Mouse (Mus musculus) forebrain, embryonic 11.5 days (tissue): ENCODE measurements around the gene Shc1. TPM values are rescaled to one million over a fixed set of nuclear protein-coding genes. Genes with fewer than 3 reads are reported as not detected.

ENCODE experiments used
- ATAC-seq: fragments of 200-750 bp; cut with Nextera tagmentation; replicated peaks from 2 replicates; pipeline ENCODE4 v1.8.0; 2017; ENCODE audit warnings: moderate TSS enrichment; ENCODE audit not compliant: low FRiP score
- DNase-seq: peaks from one replicate; pipeline ENCODE4 v3.0.0-alpha.2; 2017; ENCODE audit warnings: low spot score
- H3K27ac ChIP-seq: fragments of 300-500 bp; sonication (generic); 2 replicates; pipeline ENCODE4 v1.5.1; 2014; ENCODE audit warnings: low read depth, low read length
- H3K27me3 ChIP-seq: fragments of 300-500 bp; sonication (generic); 2 replicates; pipeline ENCODE4 v1.6.1; 2014; ENCODE audit warnings: mild to moderate bottlenecking, low read length, mixed read lengths; ENCODE audit not compliant: control insufficient read depth, insufficient read depth
- H3K36me3 ChIP-seq: fragments of 300-500 bp; sonication (generic); 2 replicates; pipeline ENCODE4 v1.6.1; 2014; ENCODE audit warnings: mild to moderate bottlenecking, low read length, moderate library complexity, mixed read lengths; ENCODE audit not compliant: control insufficient read depth, insufficient read depth
- H3K4me1 ChIP-seq: fragments of 300-500 bp; sonication (generic); replicated peaks from 2 replicates; pipeline ENCODE4 v1.6.1; 2014; ENCODE audit warnings: low read length, mixed read lengths; ENCODE audit not compliant: control insufficient read depth, insufficient read depth
- H3K4me2 ChIP-seq: fragments of 300-500 bp; sonication (generic); 2 replicates; pipeline ENCODE4 v1.6.1; 2014; ENCODE audit warnings: low read depth, mild to moderate bottlenecking, low read length, moderate library complexity, mixed read lengths; ENCODE audit not compliant: severe bottlenecking
- H3K4me3 ChIP-seq: fragments of 300-500 bp; sonication (generic); 2 replicates; pipeline ENCODE4 v1.5.1; 2014; ENCODE audit warnings: low read depth, low read length
- H3K9ac ChIP-seq: fragments of 300-500 bp; sonication (generic); 2 replicates; pipeline ENCODE4 v1.6.1; 2014; ENCODE audit warnings: low read length
- H3K9me3 ChIP-seq: fragments of 300-500 bp; sonication (generic); 2 replicates; pipeline ENCODE4 v1.6.1; 2016; ENCODE audit warnings: low read length, mixed read lengths; ENCODE audit not compliant: control insufficient read depth
- WGBS: fragments of 180-500 bp; shearing (Covaris S2); extraction: QIAGEN DNeasy Blood & Tissue Kit; methylation state at CpG from one replicate; pipeline ENCODE4 v1.1.7; 2014; 5-methylcytosine and 5-hydroxymethylcytosine counted together
- polyA plus RNA-seq: library from polyadenylated mRNA; unstranded; fragments of >200 nt; fragmentation: Nextera tagmentation; extraction: Ambion mirVana; gene quantifications from 2 replicates; pipeline ENCODE4 v1.2.1, GENCODE M21; 2014

Shc1 gene
- polyA plus RNA-seq, 1 experiment from 2014 or later, result 31.6 TPM

DNA sequence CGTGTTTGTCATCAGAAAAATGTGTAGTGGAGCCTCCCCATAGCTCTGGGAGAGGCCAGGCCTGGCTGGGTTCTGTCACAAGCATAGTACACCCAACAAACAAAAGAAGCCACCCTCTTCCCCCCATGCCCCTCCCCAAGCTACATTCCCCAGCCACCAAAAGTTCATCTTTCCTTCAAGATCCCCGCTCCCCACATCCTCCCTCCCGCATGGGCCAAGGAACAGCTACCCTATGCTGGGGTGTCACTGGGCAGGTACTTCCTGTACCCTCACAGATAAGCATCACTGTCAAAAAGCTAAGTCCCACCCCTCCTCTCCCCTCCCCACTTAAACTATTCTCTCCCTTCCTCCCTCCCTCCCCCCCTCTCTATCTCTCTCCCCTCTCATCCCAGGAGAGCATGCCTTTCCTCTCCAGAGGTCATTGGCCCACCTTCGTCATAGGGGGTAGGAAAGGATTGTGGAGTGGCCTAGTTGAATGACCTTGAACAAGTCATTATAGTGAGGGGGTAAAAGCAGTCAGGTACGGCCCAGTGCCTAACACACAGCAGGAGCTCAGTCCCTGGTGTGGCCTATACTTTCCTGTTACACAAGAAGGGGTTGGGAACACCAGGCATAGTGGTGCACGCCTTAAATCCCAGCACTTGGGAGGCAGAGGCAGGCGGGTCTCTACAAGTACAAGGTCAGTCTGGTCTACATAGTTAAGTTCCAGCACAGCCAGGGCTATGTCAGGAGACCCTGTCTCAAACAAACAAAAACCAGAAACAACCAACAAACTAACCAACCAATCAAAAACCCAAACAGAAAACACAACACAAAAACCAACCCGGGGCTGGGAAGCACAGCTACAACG, 36.0 kb upstream of the Shc1 start:
- DNase-seq, result no peak
- no peak overlapping the region for H3K4me3 ChIP-seq
- 90% methylated on average over 9 of the region's 9 CpGs for WGBS
- no peak overlapping the region for H3K4me2 ChIP-seq
- no peaks in the 10 kb centered on the region for H3K27me3 ChIP-seq
- H3K9ac ChIP-seq, result no peak overlapping the region
- no peaks in the 10 kb centered on the region for H3K9me3 ChIP-seq
- no peaks in the 10 kb centered on the region for H3K36me3 ChIP-seq
- peaks cover 8% of the 10 kb centered on the region for H3K4me1 ChIP-seq
- ATAC-seq, result no peak
- H3K27ac ChIP-seq, result no peak overlapping the region

GRCm38 (mm10) chr3:89382950-89383349, 35.3 kb upstream of the Shc1 start:
- H3K4me2 ChIP-seq, result no peak overlapping the region
- H3K4me3 ChIP-seq, result no peak overlapping the region
- no peaks in the 10 kb centered on the region for H3K9me3 ChIP-seq
- ATAC-seq (no peak), DNase-seq (no peak)
- H3K4me1 ChIP-seq, result peaks cover 8% of the 10 kb centered on the region
- no peaks in the 10 kb centered on the region for H3K36me3 ChIP-seq
- no peak overlapping the region for H3K9ac ChIP-seq
- H3K27ac ChIP-seq, result no peak overlapping the region
- H3K27me3 ChIP-seq, result no peaks in the 10 kb centered on the region
- 77% methylated on average over 5 of the region's 5 CpGs for WGBS

- 84% methylated on average over 5 of the region's 5 CpGs for WGBS
- Histone ChIP-seq H3K27me3 (no peaks in the 10 kb centered on the region), H3K27ac (no peak overlapping the region), H3K4me2 (no peak overlapping the region), H3K4me3 (no peak overlapping the region), H3K9ac (no peak overlapping the region), H3K36me3 (no peaks in the 10 kb centered on the region), H3K4me1 (peaks cover 6% of the 10 kb centered on the region), H3K9me3 (no peaks in the 10 kb centered on the region)
- ATAC-seq, result no peak
- no peak for DNase-seq
These were observed 34.5 kb upstream of the Shc1 start for GRCm38 (mm10) chr3:89383651-89384255.

DNA sequence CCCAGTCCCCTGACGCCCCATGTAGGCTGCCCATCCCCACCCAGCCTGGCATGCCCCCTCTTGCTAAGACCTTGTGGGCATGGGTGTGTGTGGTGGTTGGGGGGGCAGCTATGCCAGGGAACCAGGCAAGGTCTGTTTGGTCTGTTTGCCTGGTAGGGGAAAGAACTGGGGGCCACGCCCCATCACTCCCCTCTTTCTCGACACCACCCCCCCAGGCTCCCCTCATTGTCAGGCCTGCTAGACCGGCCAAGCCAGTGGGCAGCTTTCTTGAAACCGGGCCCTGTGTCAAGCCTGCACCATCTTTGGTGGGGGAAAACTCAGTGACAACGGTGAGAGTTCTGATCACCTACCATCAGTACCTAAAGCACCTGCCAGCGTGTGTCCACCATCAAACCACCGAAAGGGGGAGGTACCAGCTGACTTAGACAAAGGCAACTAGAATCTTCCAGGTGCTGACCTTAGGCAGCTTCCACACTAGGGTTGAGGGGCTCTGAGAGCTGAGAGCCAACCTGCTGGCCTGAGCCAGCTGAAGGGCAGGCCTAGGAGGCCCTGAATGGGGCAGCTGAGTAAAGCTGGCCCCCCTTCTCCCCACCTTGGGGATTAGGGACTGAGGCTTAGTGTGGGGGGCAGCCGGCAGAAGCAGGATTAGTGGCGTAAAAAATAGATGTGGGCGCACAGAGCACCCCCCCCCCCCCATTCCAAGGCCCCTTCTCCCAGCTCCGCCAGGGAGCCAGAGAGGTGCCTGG, 33.7 kb upstream of the Shc1 start:
- H3K9me3 ChIP-seq, result no peaks in the 10 kb centered on the region
- H3K27me3 ChIP-seq, result no peaks in the 10 kb centered on the region
- DNase-seq, result no peak
- WGBS, result 51% methylated on average over 12 of the region's 12 CpGs
- H3K27ac ChIP-seq, result no peak overlapping the region
- no peak overlapping the region for H3K4me3 ChIP-seq
- H3K9ac ChIP-seq, result no peak overlapping the region; the same call in 1 of the 2 replicates
- no peak overlapping the region for H3K4me2 ChIP-seq
- peaks cover 4% of the 10 kb centered on the region; the same call in 1 of the 2 replicates for H3K4me1 ChIP-seq
- ATAC-seq, result no peak
- H3K36me3 ChIP-seq, result no peaks in the 10 kb centered on the region

GRCm38 (mm10) chr3:89385451-89385850, 32.8 kb upstream of the Shc1 start:
- Histone ChIP-seq H3K36me3 (no peaks in the 10 kb centered on the region), H3K27ac (no peak overlapping the region), H3K4me1 (peaks cover 4% of the 10 kb centered on the region; the same call in 1 of the 2 replicates), H3K4me3 (no peak overlapping the region), H3K9ac (no peak overlapping the region), H3K27me3 (no peaks in the 10 kb centered on the region), H3K4me2 (no peak overlapping the region), H3K9me3 (no peaks in the 10 kb centered on the region)
- 35% methylated on average over 11 of the region's 11 CpGs for WGBS
- no peak for DNase-seq
- no peak for ATAC-seq

DNA sequence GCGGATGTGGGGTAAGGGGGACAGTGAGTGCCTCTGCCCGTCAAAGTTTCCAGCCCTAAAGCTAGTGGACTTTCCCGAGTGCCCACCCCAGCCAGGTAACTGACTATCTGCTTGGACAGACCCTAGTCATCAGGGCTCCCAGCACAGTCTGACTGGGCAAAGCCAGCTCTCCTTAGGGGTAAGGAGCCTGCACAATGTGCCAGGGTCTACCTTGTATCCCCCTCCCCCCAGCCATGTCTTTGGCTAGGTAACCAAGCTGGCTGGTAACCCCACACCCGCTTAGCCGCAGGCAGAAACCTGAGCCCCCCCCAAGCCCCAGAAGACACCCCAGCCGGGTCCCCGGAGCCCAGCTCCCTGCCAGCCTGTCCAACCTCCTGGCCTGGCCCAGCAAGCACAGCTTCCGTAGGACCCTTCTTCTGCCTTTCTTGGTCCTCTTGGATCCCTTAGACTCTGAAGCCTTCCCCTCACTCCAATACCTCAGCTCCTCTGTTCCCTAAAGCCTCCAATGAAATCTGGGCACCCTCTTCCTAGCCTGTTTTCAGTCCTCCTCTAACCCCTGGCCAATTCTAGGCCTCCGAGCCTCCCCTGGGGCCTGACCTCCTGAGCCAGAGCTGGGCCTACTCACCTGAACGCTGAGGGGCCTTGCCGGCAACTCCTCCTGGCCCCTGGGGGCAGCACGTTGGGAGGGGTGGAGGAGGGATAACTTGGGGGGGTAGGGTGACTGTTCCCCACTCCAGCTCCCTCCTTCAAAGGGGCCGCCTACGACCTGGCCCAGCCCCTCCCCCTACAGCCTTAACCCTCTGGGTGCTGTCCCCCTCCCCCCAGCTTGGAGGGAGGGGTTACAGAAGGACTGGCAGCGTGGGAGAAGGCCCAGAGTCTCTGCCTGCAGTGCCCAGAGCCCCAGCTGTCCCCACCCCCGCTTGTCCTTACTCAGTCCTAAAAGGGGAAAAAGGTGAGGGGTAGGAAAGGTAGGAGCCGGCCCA, 31.5 kb upstream of the Shc1 start:
- ATAC-seq (no peak), DNase-seq (no peak)
- H3K9me3 ChIP-seq, result no peaks in the 10 kb centered on the region
- peaks cover 2% of the 10 kb centered on the region; the same call in 1 of the 2 replicates for H3K27me3 ChIP-seq
- H3K4me3 ChIP-seq, result no peak overlapping the region
- peaks cover 14% of the 10 kb centered on the region; the same call in 1 of the 2 replicates for H3K4me1 ChIP-seq
- no peak overlapping the region for H3K27ac ChIP-seq
- H3K4me2 ChIP-seq, result no peak overlapping the region
- peak overlapping the region; percentile 10; the same call in 1 of the 2 replicates for H3K9ac ChIP-seq
- WGBS, result 52% methylated on average over 17 of the region's 17 CpGs
- H3K36me3 ChIP-seq, result no peaks in the 10 kb centered on the region

GRCm38 (mm10) chr3:89387632-89388031, 30.6 kb upstream of the Shc1 start:
- Histone ChIP-seq H3K27me3 (peaks cover 2% of the 10 kb centered on the region), H3K4me1 (peaks cover 20% of the 10 kb centered on the region; the same call in 1 of the 2 replicates), H3K4me3 (no peak overlapping the region), H3K9me3 (no peaks in the 10 kb centered on the region), H3K9ac (no peak overlapping the region), H3K36me3 (no peaks in the 10 kb centered on the region), H3K4me2 (no peak overlapping the region), H3K27ac (no peak overlapping the region)
- 75% methylated on average over 11 of the region's 11 CpGs for WGBS
- no peak for DNase-seq
- ATAC-seq, result no peak
